Mouse (Mus musculus): Measurements from ENCODE around the gene St6galnac6.

GRCm38 (mm10) chr2:32640550-32641051 is 41.1 kb downstream of the St6galnac6 start:
- TF ChIP-seq CTCF (IDR thresholded peaks at IDR 0.05) (no peak), EP300 (IDR thresholded peaks at IDR 0.05) (no peak)

Data from lung, postnatal 0 days (tissue).